Mouse (Mus musculus): Measurements from ENCODE around the gene Krt27. TPM values are rescaled to one million over a fixed set of nuclear protein-coding genes. Genes with fewer than 3 reads are reported as not detected.

The Krt27 gene
- polyA plus RNA-seq (2014; fragmentation: Nextera tagmentation; extraction: Ambion mirVana), result not detected in 2 replicates

DNA sequence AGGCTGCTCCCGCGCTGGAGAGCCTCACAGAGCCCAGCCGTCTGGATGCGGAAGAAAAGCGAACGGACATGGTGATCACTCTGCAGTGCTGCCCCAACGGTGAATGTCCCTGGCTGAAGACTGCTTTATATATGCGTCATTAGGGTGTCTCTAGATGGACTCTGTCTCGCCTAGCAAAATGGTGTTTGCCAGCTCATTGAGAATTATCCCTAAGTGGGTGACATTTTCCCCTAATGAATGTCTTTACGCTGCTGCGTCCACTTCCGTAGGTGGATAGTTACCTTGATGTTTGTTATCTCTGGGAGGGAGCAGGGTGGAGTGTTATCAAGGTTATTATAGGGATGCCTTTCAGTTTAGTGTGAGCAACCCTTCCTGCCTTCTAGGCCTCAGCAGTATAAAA, at the start of gene Krt27:
Krt27 (minus strand) TSS at position 101 of the 400 bp plus-strand sequence.
- no peaks in the 10 kb centered on the region for H3K9me3 ChIP-seq (ENCODE audit: control insufficient read depth, low read length)
- H3K4me2 ChIP-seq, result no peak within 1 kb of the TSS
- no peaks in the 10 kb centered on the region for H3K27me3 ChIP-seq (ENCODE audit: control insufficient read depth, insufficient read depth, low read length)
- 79% methylated on average over 12 of the region's 12 CpGs for WGBS
- no peak for ATAC-seq (ENCODE audit: low FRiP score)
- H3K4me3 ChIP-seq (ENCODE audit: low read depth, low read length), result no peak within 1 kb of the TSS
- no peak within 1 kb of the TSS for H3K9ac ChIP-seq (ENCODE audit: low read length)
- DNase-seq (ENCODE audit: low spot score, missing footprints), result no peak
- H3K36me3 ChIP-seq (ENCODE audit: control insufficient read depth, insufficient read depth, low read length), result no peaks in the 10 kb centered on the region
- no peak within 1 kb of the TSS for H3K27ac ChIP-seq (ENCODE audit: low read depth, low read length)
- H3K4me1 ChIP-seq (ENCODE audit: control insufficient read depth, insufficient read depth, low read length), result no peaks in the 10 kb centered on the region

GRCm38 (mm10) chr11:99399956-99400549, 49.1 kb upstream of the Krt27 start:
- Histone ChIP-seq H3K27me3 (ENCODE audit: control insufficient read depth, insufficient read depth, low read length) (no peaks in the 10 kb centered on the region), H3K27ac (ENCODE audit: low read depth, low read length) (no peak overlapping the region), H3K9me3 (ENCODE audit: control insufficient read depth, low read length) (no peaks in the 10 kb centered on the region), H3K4me1 (ENCODE audit: control insufficient read depth, insufficient read depth, low read length) (peaks cover 6% of the 10 kb centered on the region), H3K9ac (ENCODE audit: low read length) (no peak overlapping the region), H3K4me2 (no peak overlapping the region), H3K4me3 (ENCODE audit: low read depth, low read length) (no peak overlapping the region), H3K36me3 (ENCODE audit: control insufficient read depth, insufficient read depth, low read length) (no peaks in the 10 kb centered on the region)
- 89% methylated on average over 13 of the region's 13 CpGs for WGBS
- ATAC-seq (ENCODE audit: low FRiP score), result no peak
- no peak for DNase-seq (ENCODE audit: low spot score, missing footprints)

DNA sequence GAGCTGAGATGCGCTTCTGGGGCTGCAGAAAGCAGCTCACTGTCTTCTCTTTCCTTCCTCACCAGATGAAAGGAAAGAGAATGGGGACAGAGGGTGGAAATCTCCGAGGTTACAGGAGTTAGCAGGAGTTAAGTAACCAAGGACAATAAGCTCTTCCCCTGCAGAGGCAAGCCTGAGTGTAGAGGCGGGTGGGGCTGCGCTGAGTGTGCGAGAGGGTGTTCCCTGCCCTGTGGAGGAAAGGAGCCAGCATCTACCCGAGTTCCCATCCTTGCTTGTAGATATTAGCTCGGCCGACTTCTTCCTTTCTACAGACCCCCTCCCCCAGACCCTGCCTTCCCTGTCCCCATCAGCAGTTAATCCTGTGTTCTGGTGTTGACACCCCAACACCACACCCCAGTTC, 47.9 kb upstream of the Krt27 start:
- WGBS, result 46% methylated on average over 8 of the region's 8 CpGs
- Histone ChIP-seq H3K36me3 (ENCODE audit: control insufficient read depth, insufficient read depth, low read length) (no peaks in the 10 kb centered on the region), H3K4me2 (no peak overlapping the region), H3K4me1 (ENCODE audit: control insufficient read depth, insufficient read depth, low read length) (peaks cover 6% of the 10 kb centered on the region), H3K4me3 (ENCODE audit: low read depth, low read length) (no peak overlapping the region), H3K27me3 (ENCODE audit: control insufficient read depth, insufficient read depth, low read length) (no peaks in the 10 kb centered on the region), H3K9ac (ENCODE audit: low read length) (no peak overlapping the region), H3K9me3 (ENCODE audit: control insufficient read depth, low read length) (no peaks in the 10 kb centered on the region), H3K27ac (ENCODE audit: low read depth, low read length) (no peak overlapping the region)
- ATAC-seq (ENCODE audit: low FRiP score) (no peak), DNase-seq (ENCODE audit: low spot score, missing footprints) (no peak)

- peaks cover 6% of the 10 kb centered on the region for H3K4me1 ChIP-seq (ENCODE audit: control insufficient read depth, insufficient read depth, low read length)
- no peak overlapping the region for H3K4me2 ChIP-seq
- H3K27ac ChIP-seq (ENCODE audit: low read depth, low read length), result no peak overlapping the region
- H3K9ac ChIP-seq (ENCODE audit: low read length), result no peak overlapping the region
- ATAC-seq (ENCODE audit: low FRiP score), result no peak
- no peaks in the 10 kb centered on the region for H3K27me3 ChIP-seq (ENCODE audit: control insufficient read depth, insufficient read depth, low read length)
- WGBS, result 82% methylated on average over 3 of the region's 3 CpGs
- H3K36me3 ChIP-seq (ENCODE audit: control insufficient read depth, insufficient read depth, low read length), result no peaks in the 10 kb centered on the region
- H3K9me3 ChIP-seq (ENCODE audit: control insufficient read depth, low read length), result no peaks in the 10 kb centered on the region
- no peak overlapping the region for H3K4me3 ChIP-seq (ENCODE audit: low read depth, low read length)
- DNase-seq (ENCODE audit: low spot score, missing footprints), result no peak
Observed at GRCm38 (mm10) chr11:99398084-99398483, 47.2 kb upstream of the Krt27 start.

DNA sequence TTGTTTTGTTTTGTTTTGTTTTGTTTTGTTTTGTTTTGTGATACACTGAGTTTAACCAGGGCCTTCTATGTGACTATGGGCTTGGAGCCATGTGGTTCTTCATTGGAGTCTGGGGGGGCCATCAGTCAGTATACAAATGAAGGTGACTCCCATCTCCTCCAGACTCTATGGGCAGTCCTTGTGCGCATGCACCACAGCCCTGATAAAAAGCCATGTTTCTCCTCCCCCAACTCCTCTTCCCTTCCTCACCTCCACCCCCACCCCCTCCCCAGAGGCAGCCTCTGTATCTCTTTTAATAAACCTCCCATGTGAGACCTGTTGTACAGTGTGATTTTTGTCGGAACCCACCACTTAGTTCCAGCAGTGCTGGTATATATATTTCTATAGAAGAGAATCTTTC, 45.8 kb upstream of the Krt27 start:
- Histone ChIP-seq H3K36me3 (ENCODE audit: control insufficient read depth, insufficient read depth, low read length) (no peaks in the 10 kb centered on the region), H3K4me3 (ENCODE audit: low read depth, low read length) (no peak overlapping the region), H3K9me3 (ENCODE audit: control insufficient read depth, low read length) (no peaks in the 10 kb centered on the region), H3K9ac (ENCODE audit: low read length) (no peak overlapping the region), H3K27ac (ENCODE audit: low read depth, low read length) (no peak overlapping the region), H3K4me1 (ENCODE audit: control insufficient read depth, insufficient read depth, low read length) (peaks cover 6% of the 10 kb centered on the region), H3K4me2 (no peak overlapping the region), H3K27me3 (ENCODE audit: control insufficient read depth, insufficient read depth, low read length) (no peaks in the 10 kb centered on the region)
- no peak for DNase-seq (ENCODE audit: low spot score, missing footprints)
- 65% methylated on average over 2 of the region's 2 CpGs for WGBS
- ATAC-seq (ENCODE audit: low FRiP score), result no peak

GRCm38 (mm10) chr11:99396034-99396433, 45.1 kb upstream of the Krt27 start:
- no peak for ATAC-seq (ENCODE audit: low FRiP score)
- Histone ChIP-seq H3K4me1 (ENCODE audit: control insufficient read depth, insufficient read depth, low read length) (peaks cover 6% of the 10 kb centered on the region), H3K27ac (ENCODE audit: low read depth, low read length) (no peak overlapping the region), H3K4me3 (ENCODE audit: low read depth, low read length) (no peak overlapping the region), H3K27me3 (ENCODE audit: control insufficient read depth, insufficient read depth, low read length) (no peaks in the 10 kb centered on the region), H3K9me3 (ENCODE audit: control insufficient read depth, low read length) (no peaks in the 10 kb centered on the region), H3K4me2 (no peak overlapping the region), H3K9ac (ENCODE audit: low read length) (no peak overlapping the region), H3K36me3 (ENCODE audit: control insufficient read depth, insufficient read depth, low read length) (no peaks in the 10 kb centered on the region)
- 22% methylated on average over 3 of the region's 3 CpGs for WGBS
- DNase-seq (ENCODE audit: low spot score, missing footprints), result no peak

GRCm38 (mm10) chr11:99392492-99392891, 41.6 kb upstream of the Krt27 start:
- DNase-seq (ENCODE audit: low spot score, missing footprints) (no peak), ATAC-seq (ENCODE audit: low FRiP score) (no peak)
- Histone ChIP-seq H3K4me2 (no peak overlapping the region), H3K9me3 (ENCODE audit: control insufficient read depth, low read length) (no peaks in the 10 kb centered on the region), H3K36me3 (ENCODE audit: control insufficient read depth, insufficient read depth, low read length) (no peaks in the 10 kb centered on the region), H3K9ac (ENCODE audit: low read length) (no peak overlapping the region), H3K4me1 (ENCODE audit: control insufficient read depth, insufficient read depth, low read length) (peaks cover 6% of the 10 kb centered on the region), H3K4me3 (ENCODE audit: low read depth, low read length) (no peak overlapping the region), H3K27ac (ENCODE audit: low read depth, low read length) (no peak overlapping the region), H3K27me3 (ENCODE audit: control insufficient read depth, insufficient read depth, low read length) (no peaks in the 10 kb centered on the region)
- WGBS, result 85% methylated on average over 10 of the region's 10 CpGs

DNA sequence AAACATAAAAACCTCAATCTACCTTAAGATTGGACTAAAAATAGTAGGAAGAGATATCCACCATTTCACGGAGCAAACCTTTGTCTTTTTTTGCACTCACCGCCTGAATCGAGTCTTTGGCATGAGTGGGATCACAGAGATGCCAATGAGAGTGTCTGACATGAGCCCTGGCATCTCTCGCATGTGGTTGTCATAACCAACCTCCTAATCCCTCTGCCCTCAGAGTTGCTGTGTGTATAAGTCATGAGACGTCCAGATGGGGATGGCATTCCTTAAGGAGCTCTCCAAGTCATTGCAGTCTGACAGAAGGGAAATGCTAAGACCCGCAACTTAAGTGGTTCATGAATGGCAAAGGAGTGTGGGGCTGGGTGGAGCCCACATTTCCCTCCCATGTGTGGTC, 40.5 kb upstream of the Krt27 start:
- no peak for ATAC-seq (ENCODE audit: low FRiP score)

DNA sequence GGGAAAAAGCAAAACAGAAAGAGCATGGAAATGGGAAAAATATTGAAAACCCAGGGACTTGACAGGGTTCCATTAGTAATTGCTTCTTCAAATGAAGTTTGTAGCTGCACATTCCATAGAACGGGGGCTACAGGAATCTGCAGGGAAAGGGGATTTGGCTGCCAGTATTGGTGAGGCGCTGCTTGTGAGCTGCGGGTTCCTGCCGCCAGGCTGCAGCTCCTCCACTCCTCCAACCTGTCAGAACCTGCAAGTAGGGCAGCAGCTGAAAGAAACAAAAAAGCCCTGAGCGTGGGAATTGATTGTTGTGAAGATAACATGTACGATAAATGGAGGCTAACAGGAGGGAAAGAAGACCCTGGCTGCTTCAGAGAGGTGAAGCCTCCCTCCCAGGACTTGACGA, 40.0 kb upstream of the Krt27 start:
- Histone ChIP-seq H3K27me3 (ENCODE audit: control insufficient read depth, insufficient read depth, low read length) (no peaks in the 10 kb centered on the region), H3K36me3 (ENCODE audit: control insufficient read depth, insufficient read depth, low read length) (no peaks in the 10 kb centered on the region), H3K27ac (ENCODE audit: low read depth, low read length) (no peak overlapping the region), H3K4me1 (ENCODE audit: control insufficient read depth, insufficient read depth, low read length) (peaks cover 3% of the 10 kb centered on the region), H3K4me3 (ENCODE audit: low read depth, low read length) (no peak overlapping the region), H3K9ac (ENCODE audit: low read length) (no peak overlapping the region), H3K9me3 (ENCODE audit: control insufficient read depth, low read length) (no peaks in the 10 kb centered on the region), H3K4me2 (no peak overlapping the region)
- no peak for ATAC-seq (ENCODE audit: low FRiP score)
- 86% methylated on average over 7 of the region's 7 CpGs for WGBS
- DNase-seq (ENCODE audit: low spot score, missing footprints), result no peak

More for the DNA sequence above, 40.5 kb upstream of the Krt27 start:
- no peak overlapping the region for H3K9ac ChIP-seq (ENCODE audit: low read length)
- no peaks in the 10 kb centered on the region for H3K9me3 ChIP-seq (ENCODE audit: control insufficient read depth, low read length)
- 84% methylated on average over 6 of the region's 6 CpGs for WGBS
- H3K4me1 ChIP-seq (ENCODE audit: control insufficient read depth, insufficient read depth, low read length), result peaks cover 6% of the 10 kb centered on the region
- no peaks in the 10 kb centered on the region for H3K27me3 ChIP-seq (ENCODE audit: control insufficient read depth, insufficient read depth, low read length)
- H3K36me3 ChIP-seq (ENCODE audit: control insufficient read depth, insufficient read depth, low read length), result no peaks in the 10 kb centered on the region
- H3K4me2 ChIP-seq, result no peak overlapping the region
- H3K4me3 ChIP-seq (ENCODE audit: low read depth, low read length), result no peak overlapping the region
- DNase-seq (ENCODE audit: low spot score, missing footprints), result no peak
- H3K27ac ChIP-seq (ENCODE audit: low read depth, low read length), result no peak overlapping the region

All from midbrain, embryonic 11.5 days (tissue).